ENCODE assay signal across 18 mouse cellular contexts in genomic region chr9:15175866-15176265, GRCm38 (mm10).
"Had no signal": no experiment of that assay in that cellular context is flagged by ENCODE, and none has a peak within 500 bp of the region (broad histone marks: within the 10 kb centered on the region; RNA-seq: fewer than 3 reads in every experiment).

No protein-coding gene starts in this region.

- H3K27me3 ChIP-seq: lung, embryonic 15.5 days; midbrain, embryonic 13.5 days; midbrain, embryonic 15.5 days; neural tube, embryonic 12.5 days; stomach, embryonic 15.5 days had no signal

- DNase-seq: liver, postnatal 0 days; lung, adult 2 months; lung, postnatal 14 days; lung, postnatal 36 days; right cerebral cortex, postnatal 14 days; thymus, adult 18-20 months; thymus, postnatal 14 days; thymus, postnatal 36 days had no signal

- H3K4me1 ChIP-seq: lung, embryonic 15.5 days; midbrain, embryonic 13.5 days; midbrain, embryonic 15.5 days; neural tube, embryonic 12.5 days; stomach, embryonic 15.5 days had no signal

- H3K36me3 ChIP-seq: lung, embryonic 15.5 days; midbrain, embryonic 13.5 days; midbrain, embryonic 15.5 days; neural tube, embryonic 12.5 days; stomach, embryonic 15.5 days had no signal

- H3K4me3 ChIP-seq: lung, embryonic 15.5 days; megakaryocyte, embryonic 14.5 days; midbrain, embryonic 13.5 days; midbrain, embryonic 15.5 days; neural tube, embryonic 12.5 days; stomach, embryonic 15.5 days had no signal

- H3K9me3 ChIP-seq: lung, embryonic 15.5 days; megakaryocyte, embryonic 14.5 days; midbrain, embryonic 13.5 days; midbrain, embryonic 15.5 days; neural tube, embryonic 12.5 days; stomach, embryonic 15.5 days had no signal

- H3K27ac ChIP-seq: lung, embryonic 15.5 days; macrophage; midbrain, embryonic 13.5 days; midbrain, embryonic 15.5 days; neural tube, embryonic 12.5 days; stomach, embryonic 15.5 days; stomach, postnatal 0 days had no signal

- H3K4me2 ChIP-seq: lung, embryonic 15.5 days; midbrain, embryonic 11.5 days; midbrain, embryonic 13.5 days; midbrain, embryonic 15.5 days; neural tube, embryonic 12.5 days; stomach, embryonic 15.5 days had no signal

- ATAC-seq: liver, postnatal 0 days; lung, postnatal 0 days; midbrain, embryonic 13.5 days; midbrain, embryonic 15.5 days had no signal
